Mouse (Mus musculus): ENCODE measurements around the gene Sh3bp1.

DNA sequence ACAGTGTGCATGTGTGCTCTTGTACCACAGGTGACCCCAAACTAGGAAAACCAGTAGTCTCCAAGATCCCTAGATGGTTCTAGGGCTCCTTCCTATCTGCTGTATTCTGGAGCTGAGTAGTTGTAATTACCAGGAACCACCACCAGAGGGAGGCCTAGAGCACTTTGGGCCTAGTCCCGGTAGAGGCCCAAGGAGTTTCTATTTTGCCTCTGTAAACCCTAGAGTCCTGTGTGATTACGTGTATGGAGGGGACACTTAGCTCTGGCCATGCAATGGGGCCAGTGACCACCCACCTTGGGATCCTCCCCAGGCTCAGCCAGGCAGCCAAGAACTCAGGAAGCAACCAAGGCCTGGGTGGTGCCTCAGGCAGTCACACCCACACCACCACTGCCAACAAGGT, 3.7 kb downstream of the Sh3bp1 start:
- TF ChIP-seq CTCF (IDR thresholded peaks at IDR 0.05; ENCODE audit: control insufficient read depth, insufficient read depth, insufficient replicate concordance, low read depth, low read length) (peak; percentile 83), POLR2A (IDR thresholded peaks at IDR 0.05; ENCODE audit: control insufficient read depth, low read depth, low read length) (no peak)
